Mouse (Mus musculus) midbrain, embryonic 10.5 days (tissue): ENCODE data around the gene March1. TPM values are rescaled to one million over a fixed set of nuclear protein-coding genes. Genes with fewer than 3 reads are reported as not detected.

Experiments used
- DNase-seq: peaks from one replicate; pipeline ENCODE4 v3.0.0-alpha.2; 2017; ENCODE audit warnings: low spot score
- H3K27ac ChIP-seq: fragments of 300-500 bp; sonication (generic); replicated peaks from 2 replicates; pipeline ENCODE4 v1.5.1; 2016; ENCODE audit warnings: mild to moderate bottlenecking
- H3K27me3 ChIP-seq: fragments of 300-500 bp; sonication (generic); 2 replicates; pipeline ENCODE4 v1.6.1; 2016; ENCODE audit warnings: low read depth, mild to moderate bottlenecking; ENCODE audit not compliant: poor library complexity, severe bottlenecking
- H3K36me3 ChIP-seq: fragments of 300-500 bp; sonication (generic); 2 replicates; pipeline ENCODE4 v1.6.1; 2016; ENCODE audit warnings: mild to moderate bottlenecking, moderate library complexity
- H3K4me1 ChIP-seq: fragments of 300-500 bp; sonication (generic); 2 replicates; pipeline ENCODE4 v1.6.1; 2016
- H3K4me3 ChIP-seq: fragments of 300-500 bp; sonication (generic); 2 replicates; pipeline ENCODE4 v1.5.1; 2016; ENCODE audit warnings: mild to moderate bottlenecking, moderate library complexity
- H3K9me3 ChIP-seq: fragments of 300-500 bp; sonication (generic); replicated peaks from 2 replicates; pipeline ENCODE4 v1.6.1; 2016; ENCODE audit warnings: mild to moderate bottlenecking
- WGBS: fragments of 180-500 bp; shearing (Covaris S2); methylation state at CpG from one replicate; pipeline ENCODE4 v1.1.7; 2016; 5-methylcytosine and 5-hydroxymethylcytosine counted together
- polyA plus RNA-seq: library from polyadenylated mRNA; unstranded; fragments of >200 nt; fragmentation: Nextera tagmentation; extraction: Ambion mirVana; gene quantifications from 2 replicates; pipeline ENCODE4 v1.2.1, GENCODE M21; 2016

The March1 gene
- polyA plus RNA-seq, 1 experiment from 2014 or later: 2.5 TPM

DNA sequence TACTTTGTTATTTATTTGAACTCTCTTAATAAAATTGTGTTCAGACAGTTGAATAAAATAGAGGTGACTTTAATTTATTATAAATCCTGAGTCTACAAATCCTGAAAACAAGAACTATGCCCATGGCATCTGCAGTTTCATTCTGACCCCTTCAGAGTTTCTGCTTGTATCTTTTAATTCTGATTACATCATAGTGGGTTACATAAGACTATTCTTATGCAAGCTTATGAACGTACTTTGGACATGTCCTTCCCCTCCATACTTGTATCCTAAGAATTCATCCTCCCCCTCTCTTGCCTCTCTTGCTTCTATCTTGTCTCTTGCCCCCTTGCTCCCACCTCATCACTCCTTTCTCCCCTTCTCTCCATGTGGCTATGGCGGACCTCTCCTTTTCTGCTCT is 901.4 kb downstream of the March1 start:
- DNase-seq: no peak
- Histone ChIP-seq H3K4me1 (no peaks in the 10 kb centered on the region), H3K9me3 (no peaks in the 10 kb centered on the region), H3K27me3 (no peaks in the 10 kb centered on the region), H3K36me3 (no peaks in the 10 kb centered on the region), H3K4me3 (no peak overlapping the region), H3K27ac (no peak overlapping the region)
- 86% methylated on average over 2 of the region's 2 CpGs for WGBS

DNA sequence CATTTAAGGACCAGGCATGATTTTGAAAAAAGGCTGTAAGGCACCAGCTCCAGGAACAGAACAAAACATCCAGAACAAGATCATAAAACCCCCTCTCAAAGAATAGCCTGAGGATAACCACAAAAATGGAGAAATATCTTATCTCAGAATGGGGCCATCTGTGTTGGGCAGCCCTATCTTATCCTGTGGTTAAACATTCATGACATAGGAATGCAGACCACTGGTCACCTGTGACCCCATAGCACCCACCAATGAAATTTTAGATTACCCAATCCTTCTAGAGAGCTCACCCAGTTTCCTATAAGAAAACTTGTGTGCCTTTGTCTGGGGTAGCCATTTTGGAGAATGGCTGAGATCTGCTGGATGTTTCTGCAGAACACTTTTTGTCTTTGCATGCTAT is 902.9 kb downstream of the March1 start:
- H3K27me3 ChIP-seq: no peaks in the 10 kb centered on the region
- H3K4me1 ChIP-seq: no peaks in the 10 kb centered on the region
- H3K4me3 ChIP-seq: no peak overlapping the region
- no peak overlapping the region for H3K27ac ChIP-seq
- H3K36me3 ChIP-seq: no peaks in the 10 kb centered on the region
- DNase-seq: no peak
- H3K9me3 ChIP-seq: no peaks in the 10 kb centered on the region
